Mouse (Mus musculus) CD8-positive naive resting alpha-beta T cell, adult 2 months (primary cell): ENCODE data around the gene Pan2.
"Not testable (repeated sequence)": the region's sequence is repeated elsewhere in the genome, so short reads cannot be mapped to it uniquely, and the experiment has no call there.

Experiments
- DNase-seq, 2 experiments: peaks; one replicate each; pipeline ENCODE4 v3.0.0; 2022; ENCODE audit warnings: low read depth in 2 of 2, low spot score in 2 of 2

Pan2 gene

DNA sequence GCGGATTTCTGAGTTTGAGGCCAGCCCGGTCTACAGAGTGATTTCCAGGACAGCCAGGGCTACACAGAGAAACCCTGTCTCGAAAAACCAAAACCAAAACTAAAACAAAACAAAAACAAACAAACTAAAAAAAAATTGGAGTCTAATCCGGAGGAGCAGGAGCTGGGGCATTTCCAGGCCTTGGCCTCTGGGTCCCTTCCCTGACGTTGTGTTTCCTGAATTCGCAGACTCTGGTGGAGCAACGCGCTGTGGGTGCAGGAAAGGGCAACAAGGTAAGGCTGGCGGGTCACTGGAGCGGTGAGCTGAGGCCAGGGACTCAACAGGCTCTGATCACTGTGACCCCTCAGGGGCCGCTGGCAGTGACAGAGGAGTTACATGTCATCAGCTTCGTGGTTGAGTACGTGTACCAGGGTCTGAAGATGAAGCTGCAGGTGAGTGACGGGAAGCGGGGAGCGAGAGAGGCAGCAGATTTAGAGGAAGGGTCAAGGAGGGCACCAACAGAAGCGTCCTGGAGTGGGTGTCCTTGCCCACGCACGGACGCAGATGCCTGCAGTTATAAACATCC is 20.2 kb upstream of the Pan2 start:
- DNase-seq: no peak

DNA sequence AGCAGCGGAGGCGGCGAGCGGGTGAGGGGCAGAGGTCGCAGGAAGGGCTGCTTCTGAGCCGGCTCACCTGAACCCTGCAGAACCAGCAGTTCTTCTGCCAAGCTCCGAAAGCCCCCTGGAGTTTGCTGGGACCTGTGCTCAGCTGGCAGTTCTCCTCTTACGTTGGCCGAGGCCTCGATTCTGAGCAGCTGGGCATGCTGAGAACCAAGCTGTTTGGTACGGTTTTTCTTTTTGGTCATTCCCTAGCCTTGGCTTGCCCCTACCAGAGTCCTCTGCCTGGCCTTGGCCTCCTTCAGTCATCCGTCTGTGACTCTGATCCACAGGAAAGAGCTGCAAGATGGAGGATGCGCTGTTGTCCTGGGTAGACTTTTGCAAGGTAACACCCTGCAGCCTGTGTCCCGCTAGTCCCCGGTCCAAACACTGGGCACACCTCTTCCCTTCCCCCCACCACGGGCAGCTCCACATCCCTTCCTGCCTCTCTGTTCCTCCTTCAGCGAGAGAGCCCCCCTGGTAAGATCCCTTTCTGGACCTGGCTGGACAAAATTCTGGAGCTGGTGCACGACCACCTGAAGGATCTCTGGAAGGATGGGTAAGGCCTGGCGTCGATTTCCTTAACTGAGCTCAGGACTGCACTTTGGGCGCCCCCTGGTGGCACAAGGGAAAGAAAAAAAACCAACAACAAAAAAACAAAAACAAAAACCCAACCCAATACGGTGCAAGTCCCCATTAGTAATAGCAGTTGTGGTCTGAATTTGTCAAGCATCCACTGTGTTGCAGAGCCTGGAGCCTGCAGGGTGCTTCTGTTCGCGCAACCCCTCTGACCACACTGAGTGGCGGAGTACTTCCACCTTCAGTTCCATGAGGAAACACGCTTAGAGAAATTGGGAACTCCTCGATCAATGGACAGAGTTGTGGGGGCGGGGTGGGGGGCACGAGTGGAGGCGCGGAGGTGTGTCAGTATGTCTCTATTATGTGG is 19.2 kb upstream of the Pan2 start:
- peak; percentile 35 to 61 for DNase-seq

DNA sequence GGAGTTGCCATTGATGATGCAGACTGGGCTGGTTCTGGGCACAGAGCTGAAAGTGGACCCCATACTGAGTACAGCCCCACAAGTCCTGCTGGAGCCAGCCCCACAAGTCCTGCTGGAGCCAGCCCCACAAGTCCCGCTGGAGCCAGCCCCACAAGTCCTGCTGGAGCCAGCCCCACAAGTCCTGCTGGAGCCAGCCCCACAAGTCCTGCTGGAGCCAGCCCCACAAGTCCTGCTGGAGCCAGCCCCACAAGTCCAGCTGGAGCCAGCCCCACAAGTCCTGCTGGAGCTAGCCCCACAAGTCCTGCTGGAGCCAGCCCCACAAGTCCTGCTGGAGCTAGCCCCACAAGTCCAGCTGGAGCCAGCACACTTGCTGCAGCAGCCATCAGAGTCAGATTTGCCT is 12.5 kb upstream of the Pan2 start:
- DNase-seq: not testable (repeated sequence)

DNA sequence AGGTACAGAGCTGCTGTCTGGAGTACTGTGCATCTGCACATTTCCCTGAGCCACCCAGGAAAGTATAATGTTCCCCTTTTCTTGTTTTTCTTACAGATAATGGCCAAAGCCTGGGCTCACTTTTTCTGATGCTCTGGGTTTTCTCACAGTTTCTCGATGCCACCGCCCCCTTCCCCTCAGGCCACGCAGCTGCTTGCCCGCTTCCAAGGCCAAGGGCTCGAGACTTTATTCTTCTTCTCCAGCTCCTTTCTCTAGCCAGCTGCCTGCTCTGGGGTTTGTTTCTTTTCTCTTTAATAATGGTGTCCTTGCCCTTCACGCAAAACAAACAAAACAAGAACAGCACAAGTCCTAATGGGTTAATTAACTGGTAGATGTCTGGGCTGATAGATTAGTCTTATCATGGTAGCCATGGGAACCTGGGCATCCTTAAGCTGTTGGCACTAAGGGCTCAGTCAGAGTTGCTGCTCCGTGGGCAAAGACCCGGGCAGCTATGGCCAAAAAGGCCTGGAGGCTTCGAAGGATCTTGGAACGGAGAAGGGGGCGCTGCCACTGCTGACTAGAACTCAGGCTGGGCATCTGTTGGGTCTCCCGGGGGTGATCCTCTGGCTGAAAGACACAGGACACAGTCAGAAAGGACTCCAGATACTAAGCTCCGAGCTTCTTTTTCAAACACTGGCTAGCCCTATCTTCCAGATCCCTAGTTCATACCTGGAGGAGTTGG is 6.6 kb upstream of the Pan2 start:
- no peak for DNase-seq

DNA sequence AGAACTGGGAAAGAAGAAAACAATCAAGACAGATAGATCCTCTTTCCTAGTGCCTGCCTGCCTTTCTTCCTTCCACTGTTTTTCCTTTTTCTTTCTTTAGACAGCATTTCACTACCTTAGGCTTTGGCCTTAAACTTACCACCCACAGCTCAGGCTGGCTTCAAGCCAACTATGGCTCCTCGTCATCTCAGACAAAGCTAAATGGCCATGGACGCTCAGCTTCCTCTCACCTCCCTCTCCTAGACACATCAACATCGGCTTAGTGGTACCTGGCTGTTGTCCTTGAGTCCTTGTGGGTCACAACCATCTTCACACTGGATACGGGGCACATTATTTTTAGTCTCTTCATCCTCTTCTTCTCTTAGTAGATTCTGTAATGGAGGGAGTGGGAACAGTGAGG is 5.9 kb upstream of the Pan2 start:
- DNase-seq: no peak

DNA sequence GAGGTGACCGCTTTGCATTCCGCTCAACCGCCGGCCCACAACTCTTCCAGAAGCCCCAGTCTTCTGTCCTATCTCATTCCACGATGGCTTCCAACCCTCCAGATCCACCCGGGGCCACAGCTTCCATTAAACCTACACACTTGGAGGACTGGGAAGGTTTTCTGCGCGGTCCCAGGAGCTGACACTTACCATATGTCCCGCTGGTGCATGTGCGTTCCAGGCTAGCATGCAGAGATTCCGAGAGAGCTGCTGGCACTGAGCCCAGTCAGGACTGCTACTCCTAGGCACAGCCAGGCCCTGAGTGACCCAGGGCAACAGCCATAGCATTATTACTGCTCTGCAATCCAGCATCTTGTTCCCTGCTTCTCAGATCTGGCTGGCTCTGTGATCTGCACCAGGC is 5.5 kb upstream of the Pan2 start:
- no peak for DNase-seq

DNA sequence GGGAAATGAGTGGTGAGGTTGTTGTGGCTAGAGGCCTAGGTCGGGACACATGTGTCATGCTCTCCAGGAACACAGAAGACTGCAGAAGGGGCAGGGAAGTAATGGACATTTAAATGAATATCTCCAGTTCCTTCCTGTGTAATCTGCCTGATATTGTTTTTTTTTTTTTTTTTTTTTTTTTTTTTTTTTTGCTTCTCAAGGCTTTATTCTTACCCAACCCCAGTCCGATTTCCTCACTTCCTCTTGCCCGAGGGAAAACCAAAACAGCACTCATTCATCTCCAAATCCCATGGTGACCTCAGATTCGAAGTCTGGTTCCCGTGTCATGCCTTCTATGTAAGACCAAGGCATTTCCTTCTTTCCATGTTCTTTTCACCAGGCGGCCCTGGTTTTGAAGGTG is 4.9 kb upstream of the Pan2 start:
- DNase-seq: no peak

DNA sequence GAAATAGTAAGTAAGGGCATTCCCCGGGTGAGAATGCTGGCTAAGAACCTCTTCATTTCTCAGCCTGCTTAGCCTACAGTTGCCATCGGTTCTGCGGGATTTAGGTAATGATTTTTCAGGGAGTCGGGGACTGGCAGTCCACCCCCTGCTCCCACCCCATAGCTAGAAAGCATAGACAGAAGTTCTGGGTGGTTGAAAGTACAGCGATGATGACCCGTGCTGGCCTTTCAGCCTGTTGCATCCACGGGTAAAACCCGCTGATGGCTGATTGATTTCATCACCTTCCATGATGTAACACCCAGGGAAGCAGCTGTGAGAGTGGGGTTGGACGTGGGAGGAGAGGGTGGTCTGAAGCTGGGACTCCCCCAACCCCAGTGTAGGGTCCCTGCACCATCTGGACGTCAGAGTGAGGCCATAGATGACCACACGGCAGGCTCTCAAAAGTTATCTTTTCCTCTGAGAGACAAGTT is 4.4 kb upstream of the Pan2 start, which contains the start of gene Il23a:
Il23a (minus strand) TSS at position 51 of the 470 bp plus-strand sequence.
- DNase-seq: no peak

DNA sequence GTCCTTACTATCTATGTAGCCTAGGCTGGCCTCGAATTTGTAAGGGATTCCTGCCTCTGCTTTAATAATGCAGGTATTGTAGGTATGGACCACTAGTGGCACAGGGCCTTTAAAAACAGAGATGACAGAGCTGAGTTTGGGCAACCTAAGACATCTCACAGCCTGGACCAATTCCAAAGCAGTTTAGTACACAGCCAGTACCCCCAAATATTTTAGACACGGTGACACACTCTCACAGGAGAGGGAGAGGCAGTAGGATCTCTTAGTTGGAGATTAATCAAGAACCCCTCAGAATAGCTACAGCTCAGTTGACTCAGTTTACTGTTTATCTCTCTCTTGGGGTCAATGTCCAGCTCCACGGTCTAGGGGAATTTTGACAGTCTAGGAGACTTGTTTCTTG is 778 bp upstream of the Pan2 start:
- no peak for DNase-seq

DNA sequence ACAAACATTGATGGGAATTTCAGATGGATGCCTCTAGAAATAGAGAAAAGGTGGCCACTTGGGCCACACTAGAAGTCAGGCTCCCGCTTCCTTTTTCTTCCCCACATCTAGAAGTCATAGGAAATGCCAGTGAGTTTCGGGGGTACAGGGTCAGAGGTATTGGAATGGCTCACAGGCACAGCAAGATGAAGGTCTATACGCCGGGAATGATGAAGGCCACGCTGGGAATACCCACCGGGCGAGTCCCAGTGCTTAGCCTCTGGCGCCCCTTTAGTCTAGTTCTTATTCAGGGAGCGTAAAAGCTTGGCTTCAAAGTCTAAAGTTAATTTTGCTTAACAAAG is 380 bp upstream of the Pan2 start:
- no peak for DNase-seq

DNA sequence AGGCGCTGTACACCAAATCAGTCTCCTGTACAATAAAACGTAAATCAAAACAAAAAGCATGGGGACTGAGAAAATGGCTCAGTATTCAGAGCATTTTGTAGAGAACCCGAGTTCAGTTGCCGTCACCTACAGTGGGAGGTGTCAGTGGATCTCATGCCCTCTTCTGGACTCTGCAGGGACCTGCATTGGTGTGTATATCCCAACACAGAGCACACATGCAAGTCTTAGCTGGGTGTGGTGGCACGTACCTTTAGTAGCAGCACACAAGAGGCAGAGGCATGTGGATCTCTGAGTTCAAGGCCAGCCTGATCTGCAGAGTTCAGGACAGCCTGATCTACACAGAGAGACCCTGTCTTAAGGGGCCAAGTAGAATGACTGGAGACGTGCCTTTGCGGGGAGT is 6.5 kb downstream of the Pan2 start:
- no peak for DNase-seq

DNA sequence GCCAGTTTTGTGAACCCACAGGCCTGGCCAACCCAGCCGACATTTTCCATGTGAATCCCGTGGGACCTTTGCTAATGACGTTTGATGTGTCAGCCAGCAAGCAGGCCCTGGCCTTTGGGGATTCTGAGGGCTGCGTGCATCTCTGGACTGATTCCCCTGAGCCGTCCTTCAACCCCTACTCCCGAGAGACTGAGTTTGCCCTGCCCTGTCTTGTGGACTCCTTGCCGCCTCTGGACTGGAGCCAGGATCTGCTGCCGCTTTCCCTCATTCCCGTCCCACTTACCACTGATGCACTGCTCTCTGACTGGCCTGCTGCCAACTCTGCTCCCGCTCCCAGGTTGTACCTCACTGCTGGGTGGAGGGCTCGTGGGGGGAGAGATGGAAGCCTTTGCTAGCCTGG is 7.0 kb downstream of the Pan2 start:
- no peak for DNase-seq

DNA sequence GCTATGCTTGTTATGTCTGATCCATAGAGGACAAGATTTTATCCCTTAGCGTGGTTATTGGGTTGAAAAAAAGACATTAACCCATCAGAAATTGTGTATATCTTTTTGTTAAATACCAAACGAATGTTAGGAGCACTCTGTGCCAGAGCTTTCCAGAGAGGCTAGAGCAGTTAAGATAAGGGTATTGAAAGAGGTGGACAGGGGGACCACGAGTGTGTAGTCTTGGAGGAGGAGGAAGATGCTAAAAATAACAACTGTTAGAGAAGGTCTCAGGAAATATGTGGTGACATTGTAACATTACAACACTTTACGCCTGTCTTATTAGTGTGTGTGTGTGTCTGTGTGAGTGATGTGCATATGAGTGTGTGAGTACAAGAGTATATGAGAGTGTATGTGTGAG is 7.8 kb downstream of the Pan2 start:
- no peak for DNase-seq

DNA sequence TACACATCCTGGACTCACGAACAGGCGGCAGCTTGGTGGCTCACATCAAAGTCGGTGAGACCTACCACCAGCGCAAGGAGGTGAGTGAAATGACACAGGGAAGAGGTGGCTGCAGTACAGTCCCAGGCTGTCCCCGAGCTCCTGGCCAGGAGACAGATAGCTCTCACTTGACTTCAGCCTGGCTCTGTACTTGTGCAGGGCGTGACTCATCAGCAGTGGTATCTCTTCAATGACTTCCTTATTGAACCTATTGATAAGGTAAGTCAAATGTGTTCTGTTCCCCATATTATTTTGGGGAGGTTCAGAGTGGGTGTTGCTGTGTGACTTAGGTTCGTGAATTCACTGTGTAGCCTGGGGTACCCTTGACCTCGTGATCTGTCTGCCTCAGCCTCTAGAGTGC is 12.4 kb downstream of the Pan2 start:
- no peak for DNase-seq

DNA sequence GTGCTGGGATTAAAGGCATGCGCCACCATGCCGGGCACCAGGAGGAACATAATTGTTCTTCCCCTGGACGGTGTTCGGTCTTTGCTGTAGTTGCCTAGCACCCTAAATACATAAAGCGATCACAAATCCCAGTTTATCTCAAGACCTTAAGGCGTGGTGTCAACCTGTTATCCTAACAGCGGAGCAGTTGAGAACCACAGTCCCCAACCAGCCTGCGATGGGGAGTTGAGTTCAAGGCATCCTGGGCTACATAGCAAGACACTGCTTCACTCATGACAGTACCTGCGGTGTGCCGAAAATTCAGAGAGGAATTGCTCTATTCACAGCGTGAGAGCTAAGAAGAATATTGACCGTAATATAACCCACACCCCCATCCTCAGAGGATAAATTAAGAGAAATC is 18.5 kb downstream of the Pan2 start:
- DNase-seq: no peak

DNA sequence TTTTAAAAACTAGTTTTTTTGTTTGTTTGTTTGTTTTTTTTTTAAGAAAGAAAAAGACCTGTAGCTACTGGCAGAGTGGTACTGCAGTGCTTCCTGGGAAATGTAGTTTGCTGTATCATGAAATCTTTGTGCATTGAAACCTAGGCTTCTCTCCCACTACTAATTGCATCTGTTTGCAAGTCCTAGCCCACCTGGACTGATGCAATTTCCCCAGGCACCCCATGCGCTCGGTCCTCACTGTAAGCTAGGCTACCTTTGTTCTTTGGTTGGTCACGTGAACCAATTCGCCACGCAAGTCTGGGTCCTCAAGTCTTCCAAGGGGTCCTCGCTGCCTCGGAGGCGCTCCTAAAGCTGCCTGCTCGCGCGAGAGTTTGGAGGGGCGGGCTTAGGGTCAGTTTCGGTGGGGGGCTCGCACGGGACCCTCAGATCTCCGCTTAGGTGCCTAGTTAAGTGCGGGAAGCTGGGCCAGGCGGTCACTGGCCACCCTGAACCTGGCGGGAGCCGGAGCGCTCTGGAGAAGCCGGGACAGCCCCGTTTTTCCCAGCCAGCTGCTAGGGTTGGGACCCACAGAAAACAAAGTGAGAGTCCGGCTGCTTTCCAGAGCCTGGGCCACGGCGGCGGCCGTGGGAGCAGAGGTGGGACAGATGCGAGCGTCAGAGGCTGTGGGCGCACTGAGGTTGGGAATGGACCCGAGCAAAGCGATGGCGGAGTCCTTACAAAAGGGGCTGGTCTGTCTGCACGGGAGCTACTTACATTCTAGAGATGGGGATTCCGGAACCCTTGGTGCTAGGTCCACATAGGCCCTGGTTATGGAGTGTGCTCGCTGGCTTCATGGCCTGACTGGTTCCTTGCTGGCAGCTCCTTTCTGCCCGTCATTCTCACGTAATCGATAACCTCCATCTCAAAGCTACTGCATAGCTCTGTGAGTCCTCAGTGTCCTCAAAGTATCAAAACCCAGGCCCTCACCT is 19.3 kb downstream of the Pan2 start, which contains the start of gene Cnpy2:
Cnpy2 (plus strand) TSS at position 319 of the 968 bp plus-strand sequence.
- DNase-seq: peak; percentile 72 to 78

DNA sequence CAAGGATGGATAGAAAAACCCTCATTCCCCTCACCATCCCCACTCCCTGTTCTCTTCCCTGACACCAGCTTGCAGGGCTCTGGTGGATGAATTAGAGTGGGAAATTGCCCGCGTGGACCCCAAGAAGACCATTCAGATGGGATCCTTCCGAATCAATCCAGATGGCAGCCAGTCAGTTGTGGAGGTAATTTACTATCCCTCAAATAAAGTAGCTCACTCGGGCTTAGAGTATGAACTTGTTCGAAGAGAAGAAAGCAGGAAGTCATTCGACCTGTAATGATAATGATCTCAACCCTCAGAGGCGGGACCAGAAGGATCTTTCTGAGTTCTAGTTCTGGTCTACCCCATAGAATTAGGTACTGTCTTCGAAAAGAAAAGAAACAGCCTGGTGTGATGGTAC is 20.4 kb downstream of the Pan2 start:
- no peak for DNase-seq

DNA sequence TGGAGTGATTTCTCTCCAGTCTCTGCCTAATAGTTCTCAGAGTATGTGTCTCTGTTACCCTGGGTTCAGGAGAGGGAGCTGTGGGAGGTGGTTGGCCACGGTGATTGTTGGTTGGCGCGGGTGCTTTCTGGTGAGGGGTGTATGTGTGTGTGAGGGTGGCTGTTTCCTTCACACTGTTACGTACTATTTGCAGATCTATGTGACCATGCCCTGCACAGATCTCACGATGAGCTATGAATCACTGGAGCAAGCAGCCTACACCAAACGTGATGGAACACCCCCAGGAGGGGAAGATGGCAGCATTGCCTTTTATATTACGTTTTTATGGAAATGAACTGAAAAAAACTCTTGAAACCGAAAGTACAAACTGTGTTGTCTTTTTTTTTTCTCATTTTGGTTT is 23.7 kb downstream of the Pan2 start:
- DNase-seq: no peak

DNA sequence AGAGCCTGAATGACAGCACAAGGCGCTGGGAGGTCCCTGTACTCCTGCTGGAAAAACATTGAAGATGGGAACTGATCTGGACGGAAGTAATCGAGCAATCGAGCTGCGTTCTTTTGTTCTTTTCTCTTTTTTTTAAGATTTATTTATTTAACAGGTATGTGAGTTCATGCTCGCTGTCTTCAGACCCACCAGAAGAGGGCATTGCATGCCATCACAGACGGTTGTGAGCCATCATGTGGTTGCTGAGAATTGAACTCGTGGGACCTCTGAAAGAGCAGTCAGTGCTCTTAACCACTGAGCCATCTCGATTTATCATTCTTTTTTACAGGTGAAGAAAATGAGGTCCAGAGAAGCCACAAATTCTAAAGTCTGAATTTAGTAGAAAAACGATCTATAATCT is 24.5 kb downstream of the Pan2 start:
- no peak for DNase-seq

DNA sequence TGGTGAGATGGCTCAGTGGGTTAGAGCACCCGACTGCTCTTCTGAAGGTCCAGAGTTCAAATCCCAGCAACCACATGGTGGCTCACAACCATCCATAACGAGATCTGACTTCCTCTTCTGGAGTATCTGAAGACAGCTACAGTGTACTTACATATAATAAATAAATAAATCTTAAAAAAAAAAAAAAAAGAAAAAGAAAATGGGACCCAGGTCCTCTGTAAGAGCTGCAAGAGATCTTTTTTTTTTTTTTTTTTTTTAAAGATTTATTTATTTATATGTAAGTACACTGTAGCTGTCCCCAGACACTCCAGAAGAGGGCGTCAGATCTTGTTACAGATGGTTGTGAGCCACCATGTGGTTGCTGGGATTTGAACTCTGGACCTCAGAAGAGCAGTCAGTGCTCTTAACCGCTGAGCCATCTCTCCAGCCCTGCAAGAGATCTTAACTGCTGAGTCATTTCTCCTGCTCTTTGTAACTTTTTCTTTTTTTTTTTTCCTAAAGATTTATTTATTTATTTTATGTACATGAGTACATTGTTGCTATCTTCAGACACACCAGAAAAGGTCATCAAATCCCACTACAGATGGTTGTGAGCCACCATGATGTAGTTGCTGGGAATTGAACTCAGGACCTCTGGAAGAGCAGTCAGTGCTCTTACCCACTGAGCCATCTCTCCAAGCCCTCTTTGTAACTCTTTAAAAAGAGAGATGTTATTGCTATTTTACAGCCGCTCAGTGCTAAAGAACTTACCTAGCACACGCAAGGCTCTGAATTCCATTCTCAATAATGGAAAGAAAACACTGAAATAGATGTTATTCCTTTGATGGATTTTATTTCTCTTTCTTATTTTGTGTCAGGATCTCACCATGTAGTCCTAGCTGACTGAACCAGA is 29.5 kb downstream of the Pan2 start:
- not testable (repeated sequence) for DNase-seq
